Mouse (Mus musculus) neural tube, embryonic 11.5 days (tissue): ENCODE measurements around the gene Pde4d. TPM values are rescaled to one million over a fixed set of nuclear protein-coding genes. Genes with fewer than 3 reads are reported as not detected.
"Not testable (repeated sequence)": the region's sequence is repeated elsewhere in the genome, so short reads cannot be mapped to it uniquely, and the experiment has no call there.

Experiments
- ATAC-seq: fragments of 200-750 bp; cut with Nextera tagmentation; 2 replicates; pipeline ENCODE4 v1.8.0; 2017; ENCODE audit warnings: moderate number of reproducible peaks, mild to moderate bottlenecking, moderate TSS enrichment, moderate library complexity; ENCODE audit not compliant: insufficient read depth, low FRiP score, low TSS enrichment
- DNase-seq: peaks from one replicate; pipeline ENCODE4 v3.0.0-alpha.2; 2015; ENCODE audit warnings: low spot score
- H3K27ac ChIP-seq: fragments of 300-500 bp; sonication (generic); 2 replicates; pipeline ENCODE4 v1.5.1; 2014; ENCODE audit warnings: low read depth, mild to moderate bottlenecking, low read length
- H3K27me3 ChIP-seq: fragments of 300-500 bp; sonication (generic); 2 replicates; pipeline ENCODE4 v1.6.1; 2014; ENCODE audit warnings: mild to moderate bottlenecking, low read length, mixed read lengths; ENCODE audit not compliant: control insufficient read depth, insufficient read depth
- H3K36me3 ChIP-seq: fragments of 300-500 bp; sonication (generic); 2 replicates; pipeline ENCODE4 v1.6.1; 2014; ENCODE audit warnings: mild to moderate bottlenecking, low read length, moderate library complexity, mixed read lengths; ENCODE audit not compliant: control insufficient read depth, insufficient read depth
- H3K4me1 ChIP-seq: fragments of 300-500 bp; sonication (generic); 2 replicates; pipeline ENCODE4 v1.6.1; 2014; ENCODE audit warnings: low read length, mixed read lengths; ENCODE audit not compliant: control insufficient read depth, insufficient read depth
- H3K4me2 ChIP-seq: fragments of 300-500 bp; sonication (generic); 2 replicates; pipeline ENCODE4 v1.6.1; 2014; ENCODE audit warnings: low read depth, mild to moderate bottlenecking, moderate library complexity
- H3K4me3 ChIP-seq: fragments of 300-500 bp; sonication (generic); 2 replicates; pipeline ENCODE4 v1.5.1; 2014; ENCODE audit warnings: low read depth, low read length
- H3K9ac ChIP-seq: fragments of 300-500 bp; sonication (generic); 2 replicates; pipeline ENCODE4 v1.6.1; 2014; ENCODE audit warnings: mild to moderate bottlenecking, low read length
- H3K9me3 ChIP-seq: fragments of 300-500 bp; sonication (generic); 2 replicates; pipeline ENCODE4 v1.6.1; 2016; ENCODE audit warnings: low read length; ENCODE audit not compliant: control insufficient read depth
- WGBS: fragments of 180-500 bp; shearing (Covaris S2); extraction: QIAGEN DNeasy Blood & Tissue Kit; methylation state at CpG from one replicate; pipeline ENCODE4 v1.1.7; 2014; 5-methylcytosine and 5-hydroxymethylcytosine counted together
- polyA plus RNA-seq: library from polyadenylated mRNA; unstranded; fragments of >200 nt; fragmentation: Nextera tagmentation; extraction: Ambion mirVana; gene quantifications from 2 replicates; pipeline ENCODE4 v1.2.1, GENCODE M21; 2014

The Pde4d gene
- polyA plus RNA-seq, 1 experiment from 2014 or later, result 11.1 TPM

GRCm38 (mm10) chr13:109901811-109902210, 1452.1 kb downstream of the Pde4d start:
- Histone ChIP-seq H3K36me3 (no peaks in the 10 kb centered on the region), H3K27ac (no peak overlapping the region), H3K4me3 (no peak overlapping the region), H3K27me3 (no peaks in the 10 kb centered on the region), H3K9me3 (no peaks in the 10 kb centered on the region), H3K4me1 (peaks cover 5% of the 10 kb centered on the region; the same call in 1 of the 2 replicates), H3K4me2 (peak overlapping the region; percentile 75; the same call in 1 of the 2 replicates), H3K9ac (no peak overlapping the region)
- WGBS, result 65% methylated on average over 5 of the region's 5 CpGs
- no peak for ATAC-seq
- DNase-seq, result no peak

GRCm38 (mm10) chr13:109902460-109902854, 1452.7 kb downstream of the Pde4d start:
- H3K9me3 ChIP-seq, H3K36me3 ChIP-seq, H3K4me1 ChIP-seq, H3K27me3 ChIP-seq: not testable (repeated sequence)
- peak; percentile 70 for DNase-seq
- Histone ChIP-seq H3K27ac (peak overlapping the region; percentile 56; the same call in 1 of the 2 replicates), H3K4me3 (peak overlapping the region; percentile 75), H3K4me2 (peak overlapping the region; percentile 75), H3K9ac (peak overlapping the region; percentile 80)
- peak; percentile 80 for ATAC-seq
- 0% methylated on average over 28 of the region's 28 CpGs for WGBS

- no peaks in the 10 kb centered on the region for H3K9me3 ChIP-seq
- under 1% methylated on average over 55 of the region's 91 CpGs for WGBS
- DNase-seq (peak; percentile 84), ATAC-seq (peak; percentile 86)
- peaks cover 5% of the 10 kb centered on the region; the same call in 1 of the 2 replicates for H3K4me1 ChIP-seq
- H3K9ac ChIP-seq, result peak overlapping the region; percentile 80
- no peaks in the 10 kb centered on the region for H3K27me3 ChIP-seq
- no peaks in the 10 kb centered on the region for H3K36me3 ChIP-seq
- peak overlapping the region; percentile 75 for H3K4me2 ChIP-seq
- H3K4me3 ChIP-seq, result peak overlapping the region; percentile 75
- peak overlapping the region; percentile 56; the same call in 1 of the 2 replicates for H3K27ac ChIP-seq
These were observed 1453.4 kb downstream of the Pde4d start for GRCm38 (mm10) chr13:109902855-109903763.

- Histone ChIP-seq H3K4me1 (peaks cover 5% of the 10 kb centered on the region; the same call in 1 of the 2 replicates), H3K4me2 (peak overlapping the region; percentile 75), H3K27ac (no peak overlapping the region), H3K36me3 (no peaks in the 10 kb centered on the region), H3K27me3 (no peaks in the 10 kb centered on the region), H3K9ac (peak overlapping the region; percentile 80), H3K9me3 (no peaks in the 10 kb centered on the region), H3K4me3 (peak overlapping the region; percentile 75)
- ATAC-seq (no peak), DNase-seq (no peak)
- 43% methylated on average over 14 of the region's 14 CpGs for WGBS
These were observed 1454.2 kb downstream of the Pde4d start for GRCm38 (mm10) chr13:109903764-109904510.

- no peaks in the 10 kb centered on the region for H3K9me3 ChIP-seq
- H3K4me1 ChIP-seq, result peaks cover 8% of the 10 kb centered on the region; the same call in 1 of the 2 replicates
- no peak overlapping the region for H3K27ac ChIP-seq
- DNase-seq, result no peak
- H3K27me3 ChIP-seq, result no peaks in the 10 kb centered on the region
- ATAC-seq, result no peak
- no peak overlapping the region for H3K9ac ChIP-seq
- H3K4me3 ChIP-seq, result no peak overlapping the region
- H3K4me2 ChIP-seq, result no peak overlapping the region
- H3K36me3 ChIP-seq, result no peaks in the 10 kb centered on the region
- WGBS, result 80% methylated on average over 4 of the region's 4 CpGs
These were observed 1456.7 kb downstream of the Pde4d start for GRCm38 (mm10) chr13:109906342-109906888.

GRCm38 (mm10) chr13:109907634-109908033, 1457.9 kb downstream of the Pde4d start:
- H3K27me3 ChIP-seq, result no peaks in the 10 kb centered on the region
- H3K4me3 ChIP-seq, result no peak overlapping the region
- H3K9ac ChIP-seq, result no peak overlapping the region
- no peaks in the 10 kb centered on the region for H3K9me3 ChIP-seq
- H3K4me2 ChIP-seq, result no peak overlapping the region
- H3K27ac ChIP-seq, result no peak overlapping the region
- peaks cover 15% of the 10 kb centered on the region for H3K4me1 ChIP-seq
- WGBS, result 34% methylated on average over 9 of the region's 9 CpGs
- no peak; the same call in 1 of the 2 replicates for ATAC-seq
- peak; percentile 78 for DNase-seq
- no peaks in the 10 kb centered on the region for H3K36me3 ChIP-seq

GRCm38 (mm10) chr13:109908386-109908785, 1458.6 kb downstream of the Pde4d start:
- no peaks in the 10 kb centered on the region for H3K9me3 ChIP-seq
- no peak overlapping the region for H3K4me3 ChIP-seq
- no peak overlapping the region for H3K27ac ChIP-seq
- no peak overlapping the region for H3K4me2 ChIP-seq
- ATAC-seq (no peak), DNase-seq (no peak)
- no peaks in the 10 kb centered on the region for H3K36me3 ChIP-seq
- 85% methylated on average over 3 of the region's 3 CpGs for WGBS
- no peaks in the 10 kb centered on the region for H3K27me3 ChIP-seq
- peaks cover 13% of the 10 kb centered on the region for H3K4me1 ChIP-seq
- no peak overlapping the region for H3K9ac ChIP-seq

DNA sequence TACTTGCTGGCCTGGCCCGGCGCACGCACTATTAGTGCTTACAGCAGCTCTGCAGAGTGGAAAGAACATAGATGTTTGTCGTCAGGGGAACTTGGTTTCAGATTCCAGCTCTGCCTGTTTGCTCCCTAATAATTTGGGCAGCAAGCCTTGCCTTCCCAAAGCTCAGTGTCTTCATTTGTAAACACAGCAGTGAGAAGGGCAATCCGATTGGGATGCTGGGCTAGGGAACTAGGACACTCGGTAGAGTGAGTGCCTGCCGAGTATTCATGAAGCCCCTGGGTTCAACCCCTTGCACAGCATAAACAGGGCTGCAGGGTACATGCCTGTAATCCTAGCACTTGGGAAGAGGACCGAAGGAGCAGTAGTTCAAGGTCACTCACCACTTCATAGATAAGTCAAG, 1459.4 kb downstream of the Pde4d start:
- WGBS, result 82% methylated on average over 8 of the region's 8 CpGs
- ATAC-seq (no peak), DNase-seq (no peak)
- Histone ChIP-seq H3K4me1 (peaks cover 9% of the 10 kb centered on the region; the same call in 1 of the 2 replicates), H3K9me3 (no peaks in the 10 kb centered on the region), H3K9ac (no peak overlapping the region), H3K4me3 (no peak overlapping the region), H3K4me2 (no peak overlapping the region), H3K36me3 (no peaks in the 10 kb centered on the region), H3K27me3 (no peaks in the 10 kb centered on the region), H3K27ac (no peak overlapping the region)
